Mouse (Mus musculus): ENCODE results near the gene Trim54. TPM values are rescaled to one million over a fixed set of nuclear protein-coding genes. Genes with fewer than 3 reads are reported as not detected.

Trim54 gene
- polyA plus RNA-seq, 1 experiment from 2014 or later = 0.12 TPM

- no peak for TF ChIP-seq CTCF (IDR thresholded peaks at IDR 0.05; ENCODE audit: low read depth)
- no peak for TF ChIP-seq EP300 (IDR thresholded peaks at IDR 0.05; ENCODE audit: low read depth)
- Histone ChIP-seq H3K4me2 (ENCODE audit: low read depth, low read length) (no peak within 1 kb of the TSS), H3K9ac (replicated peaks) (no peak within 1 kb of the TSS), H3K4me1 (ENCODE audit: insufficient read depth) (0 out of 2 replicates have a peak, but pooled peaks cover 4% of the 10 kb centered on the region), H3K36me3 (replicated peaks; ENCODE audit: insufficient read depth, low read length) (no peaks in the 10 kb centered on the region), H3K4me3 (ENCODE audit: low read depth, low read length) (no peak within 1 kb of the TSS), H3K9me3 (ENCODE audit: low read length) (no peaks in the 10 kb centered on the region), H3K27ac (ENCODE audit: low read depth) (no peak within 1 kb of the TSS), H3K27me3 (ENCODE audit: insufficient read depth, low read length) (peaks cover 54% of the 10 kb centered on the region)
- 3% methylated on average over 47 of the region's 52 CpGs for WGBS (ENCODE audit: insufficient replicate concordance)
- ATAC-seq (no peak), DNase-seq (no peak)
Measured at GRCm38 (mm10) chr5:31138241-31138967, 21.9 kb downstream of the Trim54 start, which contains the start of gene Ucn. TSS of gene Ucn (minus strand) at chr5:31138829.

GRCm38 (mm10) chr5:31138968-31139425, 22.5 kb downstream of the Trim54 start:
- 11% methylated on average over 9 of the region's 9 CpGs for WGBS (ENCODE audit: insufficient replicate concordance)
- ATAC-seq (no peak), DNase-seq (no peak)
- Histone ChIP-seq H3K4me1 (ENCODE audit: insufficient read depth) (0 out of 2 replicates have a peak, but pooled peaks cover 4% of the 10 kb centered on the region), H3K9me3 (ENCODE audit: low read length) (no peaks in the 10 kb centered on the region), H3K27me3 (ENCODE audit: insufficient read depth, low read length) (peaks cover 49% of the 10 kb centered on the region), H3K4me2 (ENCODE audit: low read depth, low read length) (no peak overlapping the region), H3K36me3 (replicated peaks; ENCODE audit: insufficient read depth, low read length) (no peaks in the 10 kb centered on the region), H3K9ac (replicated peaks) (no peak overlapping the region), H3K27ac (ENCODE audit: low read depth) (no peak overlapping the region), H3K4me3 (ENCODE audit: low read depth, low read length) (no peak overlapping the region)
- TF ChIP-seq CTCF (IDR thresholded peaks at IDR 0.05; ENCODE audit: low read depth) (no peak), EP300 (IDR thresholded peaks at IDR 0.05; ENCODE audit: low read depth) (no peak)

- Histone ChIP-seq H3K27ac (ENCODE audit: low read depth) (no peak overlapping the region), H3K9ac (replicated peaks) (no peak overlapping the region), H3K4me2 (ENCODE audit: low read depth, low read length) (no peak overlapping the region), H3K36me3 (replicated peaks; ENCODE audit: insufficient read depth, low read length) (peaks cover 5% of the 10 kb centered on the region; the same call in 1 of the 2 replicates), H3K27me3 (ENCODE audit: insufficient read depth, low read length) (no peaks in the 10 kb centered on the region), H3K4me1 (ENCODE audit: insufficient read depth) (peaks cover 11% of the 10 kb centered on the region), H3K4me3 (ENCODE audit: low read depth, low read length) (no peak overlapping the region), H3K9me3 (ENCODE audit: low read length) (no peaks in the 10 kb centered on the region)
- TF ChIP-seq EP300 (IDR thresholded peaks at IDR 0.05; ENCODE audit: low read depth) (no peak), CTCF (IDR thresholded peaks at IDR 0.05; ENCODE audit: low read depth) (no peak)
- DNase-seq (no peak), ATAC-seq (no peak)
- 73% methylated on average over 4 of the region's 4 CpGs for WGBS (ENCODE audit: insufficient replicate concordance)
Measured at GRCm38 (mm10) chr5:31149781-31150180, 33.3 kb downstream of the Trim54 start.

GRCm38 (mm10) chr5:31151746-31152145, 35.2 kb downstream of the Trim54 start:
- Histone ChIP-seq H3K27me3 (ENCODE audit: insufficient read depth, low read length) (no peaks in the 10 kb centered on the region), H3K4me3 (ENCODE audit: low read depth, low read length) (no peak overlapping the region), H3K4me2 (ENCODE audit: low read depth, low read length) (no peak overlapping the region), H3K4me1 (ENCODE audit: insufficient read depth) (peaks cover 12% of the 10 kb centered on the region), H3K27ac (ENCODE audit: low read depth) (no peak overlapping the region), H3K9ac (replicated peaks) (no peak overlapping the region), H3K36me3 (replicated peaks; ENCODE audit: insufficient read depth, low read length) (peaks cover 8% of the 10 kb centered on the region), H3K9me3 (ENCODE audit: low read length) (no peaks in the 10 kb centered on the region)
- 0 out of 2 replicates have a peak, but pooled peaks have one; percentile 22 for ATAC-seq
- 78% methylated on average over 3 of the region's 3 CpGs for WGBS (ENCODE audit: insufficient replicate concordance)
- TF ChIP-seq CTCF (IDR thresholded peaks at IDR 0.05; ENCODE audit: low read depth) (peak; percentile 37), EP300 (IDR thresholded peaks at IDR 0.05; ENCODE audit: low read depth) (no peak)
- no peak for DNase-seq

DNA sequence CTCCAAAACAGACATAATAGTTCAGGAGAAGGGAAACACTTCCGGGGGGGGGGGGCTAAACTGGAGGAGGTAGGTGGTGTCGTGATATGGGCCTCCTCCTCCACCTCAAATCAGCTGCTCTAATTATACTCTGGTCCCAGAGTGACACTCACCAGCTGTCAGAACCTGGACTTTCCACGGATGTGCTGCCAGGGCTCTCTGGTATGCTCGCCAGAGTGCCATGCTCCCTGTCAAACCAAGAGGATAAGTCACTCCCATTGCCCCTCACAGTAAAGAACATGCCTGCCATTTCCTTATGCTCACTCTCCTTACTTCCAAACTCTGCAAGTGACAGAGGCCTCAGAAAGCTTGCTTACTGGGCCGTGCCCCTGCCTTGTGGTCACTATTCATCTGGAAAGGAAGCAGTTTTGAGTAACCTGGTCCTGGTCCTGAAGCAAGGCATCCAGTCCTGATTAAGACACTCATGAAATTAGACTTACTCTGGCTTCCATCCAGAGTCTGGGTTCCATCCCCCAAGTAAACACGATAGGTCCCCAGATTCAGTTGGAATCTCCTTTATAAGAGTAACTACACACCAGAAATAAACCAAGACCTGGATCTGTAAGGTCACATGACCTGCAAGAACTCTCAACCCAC, 37.1 kb downstream of the Trim54 start:
- Histone ChIP-seq H3K36me3 (replicated peaks; ENCODE audit: insufficient read depth, low read length) (peaks cover 25% of the 10 kb centered on the region), H3K27ac (ENCODE audit: low read depth) (no peak overlapping the region), H3K9ac (replicated peaks) (peak overlapping the region; percentile 72), H3K4me2 (ENCODE audit: low read depth, low read length) (peak overlapping the region; percentile 82), H3K27me3 (ENCODE audit: insufficient read depth, low read length) (no peaks in the 10 kb centered on the region), H3K4me1 (ENCODE audit: insufficient read depth) (peaks cover 12% of the 10 kb centered on the region), H3K9me3 (ENCODE audit: low read length) (no peaks in the 10 kb centered on the region), H3K4me3 (ENCODE audit: low read depth, low read length) (peak overlapping the region; percentile 74)
- no peak for TF ChIP-seq CTCF (IDR thresholded peaks at IDR 0.05; ENCODE audit: low read depth)
- no peak for TF ChIP-seq EP300 (IDR thresholded peaks at IDR 0.05; ENCODE audit: low read depth)
- ATAC-seq = peak; percentile 1
- 30% methylated on average over 6 of the region's 6 CpGs for WGBS (ENCODE audit: insufficient replicate concordance)
- no peak for DNase-seq

GRCm38 (mm10) chr5:31154152-31154553, 37.6 kb downstream of the Trim54 start, which contains the start of gene Mpv17:
TSS of gene Mpv17 (minus strand) at chr5:31154251.
- peaks cover 12% of the 10 kb centered on the region for H3K4me1 ChIP-seq (ENCODE audit: insufficient read depth)
- 0% methylated on average over 19 of the region's 19 CpGs for WGBS (ENCODE audit: insufficient replicate concordance)
- H3K27ac ChIP-seq (ENCODE audit: low read depth) = peak within 1 kb of the TSS; percentile 35; the same call in 1 of the 2 replicates
- H3K4me3 ChIP-seq (ENCODE audit: low read depth, low read length) = peak within 1 kb of the TSS; percentile 74
- H3K36me3 ChIP-seq (replicated peaks; ENCODE audit: insufficient read depth, low read length) = peaks cover 30% of the 10 kb centered on the region
- TF ChIP-seq CTCF (IDR thresholded peaks at IDR 0.05; ENCODE audit: low read depth) (no peak), EP300 (IDR thresholded peaks at IDR 0.05; ENCODE audit: low read depth) (no peak)
- DNase-seq = peak; percentile 83
- no peaks in the 10 kb centered on the region for H3K27me3 ChIP-seq (ENCODE audit: insufficient read depth, low read length)
- H3K9ac ChIP-seq (replicated peaks) = peak within 1 kb of the TSS; percentile 72
- H3K9me3 ChIP-seq (ENCODE audit: low read length) = no peaks in the 10 kb centered on the region
- peak within 1 kb of the TSS; percentile 82 for H3K4me2 ChIP-seq (ENCODE audit: low read depth, low read length)
- ATAC-seq = peak; percentile 90

Measured in liver, postnatal 0 days (tissue).